Mouse (Mus musculus) lung, postnatal 0 days (tissue): ENCODE results near the gene Madd. TPM values are rescaled to one million over a fixed set of nuclear protein-coding genes. Genes with fewer than 3 reads are reported as not detected.

Source experiments
- ATAC-seq: fragments of 200-750 bp; cut with Nextera tagmentation; 2 replicates; pipeline ENCODE4 v1.8.0; 2017; ENCODE audit warnings: moderate library complexity
- DNase-seq: peaks from one replicate; pipeline ENCODE4 v3.0.0-alpha.2; 2016; ENCODE audit warnings: low spot score
- H3K27ac ChIP-seq: fragments of 300-500 bp; sonication (generic); 2 replicates; pipeline ENCODE4 v1.5.1; 2014; ENCODE audit warnings: antibody characterized with exemption, mild to moderate bottlenecking, low read length, mixed read lengths
- H3K27me3 ChIP-seq: fragments of 300-500 bp; sonication (generic); replicated peaks from 2 replicates; pipeline ENCODE4 v1.6.1; 2014; ENCODE audit warnings: low read length, mixed read lengths; ENCODE audit not compliant: insufficient read depth
- H3K36me3 ChIP-seq: fragments of 300-500 bp; sonication (generic); 2 replicates; pipeline ENCODE4 v1.6.1; 2014; ENCODE audit warnings: low read length, mixed read lengths; ENCODE audit not compliant: insufficient read depth
- H3K4me1 ChIP-seq: fragments of 300-500 bp; sonication (generic); 2 replicates; pipeline ENCODE4 v1.6.1; 2014; ENCODE audit warnings: antibody characterized with exemption, low read depth, low read length, mixed read lengths; ENCODE audit not compliant: insufficient read depth
- H3K4me2 ChIP-seq: fragments of 300-500 bp; sonication (generic); replicated peaks from 2 replicates; pipeline ENCODE4 v1.6.1; 2014; ENCODE audit warnings: low read depth, mild to moderate bottlenecking, low read length, moderate library complexity, mixed read lengths
- H3K4me3 ChIP-seq: fragments of 300-500 bp; sonication (generic); 2 replicates; pipeline ENCODE4 v1.5.1; 2014; ENCODE audit warnings: low read depth, low read length
- H3K9ac ChIP-seq: fragments of 300-500 bp; sonication (generic); replicated peaks from 2 replicates; pipeline ENCODE4 v1.6.1; 2014; ENCODE audit warnings: low read depth, mild to moderate bottlenecking
- H3K9me3 ChIP-seq: fragments of 300-500 bp; sonication (generic); 2 replicates; pipeline ENCODE4 v1.6.1; 2016; ENCODE audit warnings: low read length, mixed read lengths
- CTCF ChIP-seq: IDR thresholded peaks from 2 replicates; pipeline ENCODE4 v1.5.1; 2016; ENCODE audit warnings: antibody characterized with exemption, mild to moderate bottlenecking
- EP300 ChIP-seq: IDR thresholded peaks from 2 replicates; pipeline ENCODE4 v1.6.1; 2016; ENCODE audit warnings: antibody characterized with exemption, mild to moderate bottlenecking, control low read depth
- WGBS: fragments of 180-500 bp; shearing (Covaris S2); extraction: QIAGEN DNeasy Blood & Tissue Kit; methylation state at CpG from one replicate; pipeline ENCODE4 v1.1.7; 2014; 5-methylcytosine and 5-hydroxymethylcytosine counted together
- polyA plus RNA-seq: library from polyadenylated mRNA; unstranded; fragments of >200 nt; fragmentation: Nextera tagmentation; extraction: Ambion mirVana; gene quantifications from 2 replicates; pipeline ENCODE4 v1.2.1, GENCODE M21; 2015

The Madd gene
- polyA plus RNA-seq, 1 experiment from 2014 or later: 7.6 TPM

DNA sequence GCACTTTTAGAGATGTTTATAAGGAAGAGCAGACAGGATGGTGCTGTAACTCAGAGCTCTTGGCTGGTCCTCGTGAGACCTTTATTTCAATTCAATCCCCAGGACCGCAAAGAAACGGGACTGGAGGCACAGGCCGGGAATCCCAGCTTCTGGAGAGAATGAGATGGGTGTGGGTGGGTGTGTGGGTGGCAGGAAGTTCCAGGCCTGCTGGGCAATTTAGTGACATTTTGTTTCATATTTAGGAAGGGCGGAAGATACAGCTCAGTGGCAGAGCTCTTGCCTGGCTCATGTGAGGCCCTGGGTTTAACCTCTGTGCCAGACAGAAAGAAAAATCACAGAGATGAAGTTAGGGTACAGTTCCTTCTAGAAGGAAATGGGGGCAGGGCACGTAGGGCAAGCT, 93.4 kb downstream of the Madd start:
- no peak overlapping the region for H3K9ac ChIP-seq
- DNase-seq (no peak), ATAC-seq (no peak)
- H3K27ac ChIP-seq: no peak overlapping the region
- H3K4me3 ChIP-seq: no peak overlapping the region
- H3K4me2 ChIP-seq: no peak overlapping the region
- H3K4me1 ChIP-seq: no peaks in the 10 kb centered on the region
- no peaks in the 10 kb centered on the region for H3K36me3 ChIP-seq
- TF ChIP-seq CTCF (no peak), EP300 (no peak)
- H3K27me3 ChIP-seq: no peaks in the 10 kb centered on the region
- WGBS: 62% methylated on average over 6 of the region's 6 CpGs
- no peaks in the 10 kb centered on the region for H3K9me3 ChIP-seq

GRCm38 (mm10) chr2:91088987-91089386, 94.7 kb downstream of the Madd start:
- DNase-seq (peak; percentile 40), ATAC-seq (peak; percentile 23; the same call in 1 of the 2 replicates)
- H3K4me1 ChIP-seq: no peaks in the 10 kb centered on the region
- H3K4me3 ChIP-seq: no peak overlapping the region
- TF ChIP-seq CTCF (no peak), EP300 (no peak)
- H3K9me3 ChIP-seq: no peaks in the 10 kb centered on the region
- no peaks in the 10 kb centered on the region for H3K36me3 ChIP-seq
- H3K27me3 ChIP-seq: no peaks in the 10 kb centered on the region
- no peak overlapping the region for H3K4me2 ChIP-seq
- H3K27ac ChIP-seq: no peak overlapping the region
- H3K9ac ChIP-seq: no peak overlapping the region
- WGBS: 64% methylated on average over 9 of the region's 9 CpGs

- no peaks in the 10 kb centered on the region for H3K36me3 ChIP-seq
- no peak for TF ChIP-seq EP300
- TF ChIP-seq CTCF: no peak
- DNase-seq (no peak), ATAC-seq (no peak)
- no peak overlapping the region for H3K27ac ChIP-seq
- H3K9ac ChIP-seq: no peak overlapping the region
- H3K9me3 ChIP-seq: no peaks in the 10 kb centered on the region
- no peaks in the 10 kb centered on the region for H3K27me3 ChIP-seq
- no peaks in the 10 kb centered on the region for H3K4me1 ChIP-seq
- no peak overlapping the region for H3K4me3 ChIP-seq
- 77% methylated on average over 9 of the region's 9 CpGs for WGBS
- no peak overlapping the region for H3K4me2 ChIP-seq
These were observed 96.2 kb downstream of the Madd start for GRCm38 (mm10) chr2:91087453-91087852.

Other genes starting within 250 kb of the Madd start
- gene Celf1, start 243.5 kb downstream of the Madd start, polyA plus RNA-seq: 35.1 and 37.5 TPM in 2 replicates
- gene Rapsn, start 148.2 kb downstream of the Madd start, polyA plus RNA-seq: 0.84 and 1.8 TPM in 2 replicates
- 181 and 186 TPM in 2 replicates for gene Psmc3, start 129.8 kb downstream of the Madd start, polyA plus RNA-seq
- 32.6 and 34.4 TPM in 2 replicates for gene Slc39a13, start 113.4 kb downstream of the Madd start, polyA plus RNA-seq
- 23.9 and 24.2 TPM in 2 replicates for gene Spi1, start 101.4 kb downstream of the Madd start, polyA plus RNA-seq
- 4.7 and 6.5 TPM in 2 replicates for gene Mybpc3, start 65.7 kb downstream of the Madd start, polyA plus RNA-seq
- 31.0 and 34.4 TPM in 2 replicates for gene Nr1h3, start 19.0 kb upstream of the Madd start, polyA plus RNA-seq
- gene Acp2, start 19.0 kb upstream of the Madd start, polyA plus RNA-seq: 21.7 and 22.1 TPM in 2 replicates
- gene Ddb2, start 53.1 kb upstream of the Madd start, polyA plus RNA-seq: 13.6 and 14.1 TPM in 2 replicates
- 31.5 and 34.6 TPM in 2 replicates for gene Pacsin3, start 72.1 kb upstream of the Madd start, polyA plus RNA-seq
- 57.4 and 64.0 TPM in 2 replicates for gene Arfgap2, start 81.1 kb upstream of the Madd start, polyA plus RNA-seq